Mouse (Mus musculus): ENCODE results near the gene Rsbn1l. TPM values are rescaled to one million over a fixed set of nuclear protein-coding genes. Genes with fewer than 3 reads are reported as not detected.

Rsbn1l gene
- polyA plus RNA-seq, 1 experiment, result 1.9 TPM

DNA sequence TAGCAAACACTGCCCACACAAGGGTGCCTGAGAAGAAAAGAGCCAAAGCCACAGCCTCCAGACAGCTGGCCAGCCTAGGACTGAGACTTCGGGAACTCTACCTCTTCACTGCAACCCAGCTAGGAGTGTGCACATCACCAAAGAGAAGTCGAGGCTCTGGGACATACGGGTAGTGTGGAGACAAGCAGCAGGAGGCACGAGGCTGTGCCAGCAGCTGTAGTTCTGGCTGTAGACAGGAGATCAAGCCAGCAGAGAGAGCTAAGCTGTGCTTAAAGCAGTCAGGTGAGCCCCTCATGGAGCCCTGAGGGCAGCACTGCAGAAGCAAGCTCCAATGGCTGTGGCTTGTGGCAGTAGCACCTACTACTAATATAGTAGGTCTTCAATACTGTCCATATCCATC lies 15.5 kb downstream of the Rsbn1l start:
- TF ChIP-seq MAX (IDR thresholded peaks at IDR 0.05), result no peak
- TF ChIP-seq MYOG (IDR thresholded peaks at IDR 0.05; ENCODE audit: control insufficient read depth, extremely low read depth, insufficient read length), result no peak
- TF ChIP-seq CEBPB (IDR thresholded peaks at IDR 0.05; ENCODE audit: low read depth), result no peak
- no peak overlapping the region for H3K4me3 ChIP-seq (ENCODE audit: insufficient read depth, poor library complexity, severe bottlenecking)
- no peaks in the 10 kb centered on the region for H3K36me3 ChIP-seq (ENCODE audit: control insufficient read depth, insufficient read depth)
- no peak overlapping the region for H3ac ChIP-seq (ENCODE audit: control insufficient read depth, insufficient read length, low read depth)
- peaks cover 100% of the 10 kb centered on the region for H3K79me2 ChIP-seq (ENCODE audit: control insufficient read depth, insufficient read depth)
- H3K27me3 ChIP-seq (ENCODE audit: control insufficient read depth, insufficient read depth, insufficient read length), result no peaks in the 10 kb centered on the region
- peaks cover 64% of the 10 kb centered on the region for H3K79me3 ChIP-seq (ENCODE audit: low read depth)

DNA sequence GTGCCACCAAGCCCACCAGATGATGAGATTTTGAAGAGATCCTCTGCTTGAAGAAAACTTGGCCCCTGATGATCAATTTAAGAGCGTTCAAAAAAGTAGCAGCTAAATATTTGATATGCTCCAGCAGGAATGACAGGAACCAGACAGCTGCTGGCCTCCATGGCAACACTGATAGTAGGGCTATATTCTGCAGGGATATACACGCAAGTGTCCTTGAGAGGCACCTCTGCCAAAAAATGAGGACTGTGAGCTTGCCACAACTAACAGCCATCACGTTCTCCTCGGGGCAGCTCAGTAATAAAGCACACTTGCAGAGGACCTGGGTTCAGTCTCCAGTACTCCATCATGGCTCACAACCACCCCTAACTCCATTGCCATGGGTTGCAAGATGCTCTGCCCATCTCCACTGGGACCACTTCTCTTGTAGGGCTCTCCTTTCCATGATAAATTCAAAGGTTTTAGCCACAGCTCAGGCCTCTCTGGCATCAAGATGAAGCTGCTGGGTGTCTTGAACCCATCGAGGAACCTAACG lies 16.1 kb downstream of the Rsbn1l start:
- Histone ChIP-seq H3K4me3 (ENCODE audit: insufficient read depth, poor library complexity, severe bottlenecking) (no peak overlapping the region), H3K36me3 (ENCODE audit: control insufficient read depth, insufficient read depth) (no peaks in the 10 kb centered on the region), H3ac (ENCODE audit: control insufficient read depth, insufficient read length, low read depth) (no peak overlapping the region), H3K27me3 (ENCODE audit: control insufficient read depth, insufficient read depth, insufficient read length) (no peaks in the 10 kb centered on the region), H3K79me2 (ENCODE audit: control insufficient read depth, insufficient read depth) (peaks cover 100% of the 10 kb centered on the region), H3K79me3 (ENCODE audit: low read depth) (peaks cover 60% of the 10 kb centered on the region)
- TF ChIP-seq FOSL1 (IDR thresholded peaks at IDR 0.05; ENCODE audit: insufficient read depth, low read length, poor library complexity, severe bottlenecking), result no peak
- TF ChIP-seq MYOD1 (IDR thresholded peaks at IDR 0.05; ENCODE audit: control insufficient read depth, insufficient read length, low read depth), result no peak
- no peak for TF ChIP-seq MYOG (IDR thresholded peaks at IDR 0.05; ENCODE audit: control insufficient read depth, extremely low read depth, insufficient read length)
- no peak for TF ChIP-seq MAX (IDR thresholded peaks at IDR 0.05)
- no peak for TF ChIP-seq CTCF (IDR thresholded peaks at IDR 0.05; ENCODE audit: control insufficient read depth, insufficient read depth, insufficient read length)
- TF ChIP-seq CEBPB (IDR thresholded peaks at IDR 0.05; ENCODE audit: low read depth), result no peak
- TF ChIP-seq USF1 (IDR thresholded peaks at IDR 0.05; ENCODE audit: low read depth), result no peak

DNA sequence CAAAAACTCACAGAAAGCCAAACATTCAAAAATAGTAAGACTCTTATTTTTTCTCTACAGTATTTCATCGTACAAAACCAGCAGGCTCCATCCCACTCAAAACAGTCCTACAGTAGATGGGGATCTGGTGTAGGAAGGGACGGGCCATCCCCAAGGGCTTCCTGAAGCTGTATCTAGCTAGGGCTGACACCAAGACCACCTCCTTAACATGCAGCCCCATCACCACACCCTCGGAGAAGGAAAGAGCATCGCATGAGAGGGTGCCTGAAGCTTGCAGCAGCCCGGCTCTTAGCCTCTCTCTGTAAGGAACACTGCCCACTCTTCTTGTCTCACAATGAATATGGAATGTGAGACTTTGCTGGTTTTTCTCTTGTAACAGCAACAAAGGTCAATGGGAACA lies 17.7 kb downstream of the Rsbn1l start:
- Histone ChIP-seq H3K27me3 (ENCODE audit: control insufficient read depth, insufficient read depth, insufficient read length) (no peaks in the 10 kb centered on the region), H3K79me2 (ENCODE audit: control insufficient read depth, insufficient read depth) (peaks cover 100% of the 10 kb centered on the region), H3ac (ENCODE audit: control insufficient read depth, insufficient read length, low read depth) (no peak overlapping the region), H3K79me3 (ENCODE audit: low read depth) (peaks cover 52% of the 10 kb centered on the region), H3K36me3 (ENCODE audit: control insufficient read depth, insufficient read depth) (no peaks in the 10 kb centered on the region), H3K4me3 (ENCODE audit: insufficient read depth, poor library complexity, severe bottlenecking) (no peak overlapping the region)
- no peak for TF ChIP-seq CTCF (IDR thresholded peaks at IDR 0.05; ENCODE audit: control insufficient read depth, insufficient read depth, insufficient read length)
- no peak for TF ChIP-seq MYOG (IDR thresholded peaks at IDR 0.05; ENCODE audit: control insufficient read depth, extremely low read depth, insufficient read length)
- TF ChIP-seq USF1 (IDR thresholded peaks at IDR 0.05; ENCODE audit: low read depth), result no peak
- no peak for TF ChIP-seq CEBPB (IDR thresholded peaks at IDR 0.05; ENCODE audit: low read depth)
- no peak for TF ChIP-seq FOSL1 (IDR thresholded peaks at IDR 0.05; ENCODE audit: insufficient read depth, low read length, poor library complexity, severe bottlenecking)
- TF ChIP-seq MAX (IDR thresholded peaks at IDR 0.05), result no peak
- no peak for TF ChIP-seq MYOD1 (IDR thresholded peaks at IDR 0.05; ENCODE audit: control insufficient read depth, insufficient read length, low read depth)

DNA sequence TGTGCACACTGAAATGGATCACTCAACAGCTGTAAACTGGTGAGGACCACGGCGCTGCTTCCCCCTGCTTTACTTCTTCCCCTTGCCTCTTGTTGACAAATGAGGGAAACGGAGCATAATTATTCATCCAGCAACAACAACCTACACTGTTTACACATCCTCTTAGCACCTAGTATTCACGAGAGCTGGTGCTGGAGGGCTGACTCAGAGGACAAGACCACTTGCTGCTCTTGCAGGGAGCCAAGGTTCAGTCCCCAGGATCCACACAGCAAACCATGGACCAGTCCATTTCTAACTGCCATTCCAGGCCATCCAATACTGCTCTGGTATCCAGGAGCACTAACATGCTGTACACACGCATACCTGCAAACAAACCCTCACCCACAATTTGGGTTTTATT lies 20.3 kb downstream of the Rsbn1l start:
- TF ChIP-seq CTCF (IDR thresholded peaks at IDR 0.05; ENCODE audit: control insufficient read depth, insufficient read depth, insufficient read length) (no peak), MYOD1 (IDR thresholded peaks at IDR 0.05; ENCODE audit: control insufficient read depth, insufficient read length, low read depth) (no peak), FOSL1 (IDR thresholded peaks at IDR 0.05; ENCODE audit: insufficient read depth, low read length, poor library complexity, severe bottlenecking) (no peak), CEBPB (IDR thresholded peaks at IDR 0.05; ENCODE audit: low read depth) (no peak)
- Histone ChIP-seq H3K79me2 (ENCODE audit: control insufficient read depth, insufficient read depth) (peaks cover 99% of the 10 kb centered on the region), H3K27me3 (ENCODE audit: control insufficient read depth, insufficient read depth, insufficient read length) (no peaks in the 10 kb centered on the region), H3ac (ENCODE audit: control insufficient read depth, insufficient read length, low read depth) (no peak overlapping the region), H3K79me3 (ENCODE audit: low read depth) (peaks cover 46% of the 10 kb centered on the region), H3K36me3 (ENCODE audit: control insufficient read depth, insufficient read depth) (no peaks in the 10 kb centered on the region), H3K4me3 (ENCODE audit: insufficient read depth, poor library complexity, severe bottlenecking) (no peak overlapping the region)

DNA sequence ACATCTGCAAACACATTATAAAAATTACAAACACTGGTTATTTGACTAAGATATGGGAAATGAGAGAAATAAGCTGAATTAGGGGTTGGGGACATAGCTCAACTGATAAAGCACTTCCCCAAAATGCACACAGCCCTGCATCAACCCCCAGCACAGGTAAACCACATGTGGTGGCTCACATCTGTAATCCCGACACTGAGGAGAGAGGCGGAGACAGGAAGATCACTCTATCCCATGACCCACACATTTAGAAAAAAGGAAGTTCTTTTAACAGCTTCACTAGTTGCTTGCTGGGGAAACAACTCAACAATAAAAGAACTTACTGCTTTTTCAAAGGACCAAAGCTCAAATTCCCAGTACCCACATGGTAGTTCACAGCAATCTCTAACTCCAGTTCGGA lies 23.6 kb downstream of the Rsbn1l start:
- H3K79me3 ChIP-seq (ENCODE audit: low read depth), result peaks cover 47% of the 10 kb centered on the region
- TF ChIP-seq USF1 (IDR thresholded peaks at IDR 0.05; ENCODE audit: low read depth), result no peak
- TF ChIP-seq CTCF (IDR thresholded peaks at IDR 0.05; ENCODE audit: control insufficient read depth, insufficient read depth, insufficient read length), result no peak
- TF ChIP-seq MYOD1 (IDR thresholded peaks at IDR 0.05; ENCODE audit: control insufficient read depth, insufficient read length, low read depth), result no peak
- no peak for TF ChIP-seq MAX (IDR thresholded peaks at IDR 0.05)
- no peak for TF ChIP-seq FOSL1 (IDR thresholded peaks at IDR 0.05; ENCODE audit: insufficient read depth, low read length, poor library complexity, severe bottlenecking)
- no peak for TF ChIP-seq MYOG (IDR thresholded peaks at IDR 0.05; ENCODE audit: control insufficient read depth, extremely low read depth, insufficient read length)
- no peak for TF ChIP-seq CEBPB (IDR thresholded peaks at IDR 0.05; ENCODE audit: low read depth)

DNA sequence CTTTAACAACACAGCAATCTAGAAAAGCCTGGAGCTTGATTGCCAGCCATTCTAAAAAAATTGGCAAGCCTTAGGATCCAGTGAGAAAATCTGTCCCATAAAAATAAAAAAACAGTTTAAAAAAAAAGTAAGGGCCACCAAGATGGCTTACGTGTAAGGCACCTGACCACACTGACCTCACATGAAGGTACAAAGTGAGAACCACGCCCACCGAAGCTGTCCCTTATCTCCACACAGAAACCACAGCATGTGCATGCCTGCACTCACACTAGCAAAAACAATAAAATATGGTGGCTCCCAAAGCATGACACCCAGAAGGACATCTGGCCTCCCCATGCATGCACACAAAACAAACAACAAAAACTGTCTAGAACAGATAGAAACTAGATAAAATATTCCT lies 24.9 kb downstream of the Rsbn1l start:
- H3K27me3 ChIP-seq (ENCODE audit: control insufficient read depth, insufficient read depth, insufficient read length), result no peaks in the 10 kb centered on the region
- TF ChIP-seq MYOD1 (IDR thresholded peaks at IDR 0.05; ENCODE audit: control insufficient read depth, insufficient read length, low read depth) (no peak), MAX (IDR thresholded peaks at IDR 0.05) (no peak), FOSL1 (IDR thresholded peaks at IDR 0.05; ENCODE audit: insufficient read depth, low read length, poor library complexity, severe bottlenecking) (no peak)
- H3K79me2 ChIP-seq (ENCODE audit: control insufficient read depth, insufficient read depth), result peaks cover 96% of the 10 kb centered on the region
- no peaks in the 10 kb centered on the region for H3K36me3 ChIP-seq (ENCODE audit: control insufficient read depth, insufficient read depth)
- no peak overlapping the region for H3K4me3 ChIP-seq (ENCODE audit: insufficient read depth, poor library complexity, severe bottlenecking)
- H3ac ChIP-seq (ENCODE audit: control insufficient read depth, insufficient read length, low read depth), result no peak overlapping the region
- H3K79me3 ChIP-seq (ENCODE audit: low read depth), result peaks cover 47% of the 10 kb centered on the region

More for the DNA sequence above, 23.6 kb downstream of the Rsbn1l start:
- Histone ChIP-seq H3K4me3 (ENCODE audit: insufficient read depth, poor library complexity, severe bottlenecking) (no peak overlapping the region), H3K36me3 (ENCODE audit: control insufficient read depth, insufficient read depth) (no peaks in the 10 kb centered on the region), H3K27me3 (ENCODE audit: control insufficient read depth, insufficient read depth, insufficient read length) (no peaks in the 10 kb centered on the region), H3K79me2 (ENCODE audit: control insufficient read depth, insufficient read depth) (peaks cover 96% of the 10 kb centered on the region), H3ac (ENCODE audit: control insufficient read depth, insufficient read length, low read depth) (no peak overlapping the region)
